Mouse (Mus musculus) spleen, adult 2 months (tissue): Measurements from ENCODE around the gene Adam23.

Experiments
- CTCF ChIP-seq: fragments of 200-500 bp; IDR thresholded peaks from 2 replicates; pipeline ENCODE4 v1.5.1; 2011; ENCODE audit warnings: mild to moderate bottlenecking, inconsistent platforms; ENCODE audit not compliant: insufficient read depth, insufficient read length, insufficient replicate concordance; ENCODE audit errors: extremely low read depth
- POLR2A ChIP-seq: fragments of 200-500 bp; IDR thresholded peaks from 2 replicates; pipeline ENCODE4 v1.6.1; 2011; ENCODE audit warnings: low read depth, low read length, inconsistent platforms

DNA sequence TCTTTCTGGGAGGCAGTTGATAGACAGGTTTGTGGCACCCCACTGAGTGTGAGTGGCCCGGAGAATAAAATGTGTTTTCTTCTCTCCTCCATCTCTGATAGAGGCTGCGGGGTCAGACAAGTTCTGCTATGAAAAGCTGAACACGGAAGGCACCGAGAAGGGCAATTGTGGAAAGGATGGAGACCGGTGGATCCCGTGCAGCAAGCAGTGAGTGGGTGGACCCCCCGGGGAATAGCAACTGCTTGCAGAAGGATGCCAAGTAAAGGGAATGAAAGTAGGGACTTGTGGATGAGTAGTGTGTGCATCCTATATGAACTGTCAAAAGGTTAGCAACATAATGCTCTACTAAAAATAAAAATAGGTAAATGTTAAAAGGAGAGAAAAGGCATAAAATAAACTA lies 120.8 kb downstream of the Adam23 start:
- TF ChIP-seq POLR2A (no peak), CTCF (no peak)
